Mouse (Mus musculus): ENCODE results near the gene Gxylt2. TPM values are rescaled to one million over a fixed set of nuclear protein-coding genes. Genes with fewer than 3 reads are reported as not detected.

Gene Gxylt2
- polyA plus RNA-seq, 1 experiment from 2014 or later, result 0.89 TPM

DNA sequence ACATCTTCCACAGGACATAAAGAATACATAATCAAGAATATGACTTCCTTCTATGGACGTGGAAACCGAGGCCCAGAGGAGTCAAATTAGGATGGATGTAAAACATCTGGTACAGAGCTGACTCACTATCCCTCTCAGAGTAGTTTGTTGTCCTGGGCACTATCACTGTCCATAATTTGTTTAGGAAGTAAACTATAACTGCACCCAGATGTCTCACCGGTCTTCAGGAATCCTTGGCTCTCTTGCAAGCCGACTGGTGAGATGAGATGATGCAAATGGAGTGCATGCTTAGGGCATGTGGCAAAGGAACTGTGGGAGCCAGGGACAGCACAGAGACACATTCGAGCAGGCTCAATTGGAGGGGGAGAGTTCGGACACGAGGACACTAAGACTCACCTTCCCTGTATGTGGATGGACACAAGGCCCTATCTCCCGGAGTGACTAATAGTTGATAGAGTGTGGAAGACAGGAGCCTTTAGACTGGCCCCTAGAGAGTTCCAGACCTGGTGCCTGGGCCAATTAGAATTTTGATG lies 10.8 kb downstream of the Gxylt2 start:
- H3K4me1 ChIP-seq (replicated peaks; ENCODE audit: control insufficient read depth, insufficient read depth), result no peaks in the 10 kb centered on the region
- H3K4me3 ChIP-seq (ENCODE audit: low read depth, low read length), result no peak overlapping the region
- H3K27me3 ChIP-seq (ENCODE audit: control insufficient read depth, insufficient read depth, low read length), result no peaks in the 10 kb centered on the region
- H3K9ac ChIP-seq (ENCODE audit: low read length), result no peak overlapping the region
- 74% methylated on average over 8 of the region's 8 CpGs for WGBS
- no peak overlapping the region for H3K27ac ChIP-seq (replicated peaks)
- ATAC-seq (ENCODE audit: low FRiP score, low TSS enrichment), result no peak
- no peaks in the 10 kb centered on the region for H3K36me3 ChIP-seq (ENCODE audit: control insufficient read depth, insufficient read depth, low read length)
- no peak for DNase-seq (ENCODE audit: low spot score)
- no peaks in the 10 kb centered on the region for H3K9me3 ChIP-seq (ENCODE audit: control insufficient read depth, low read length)
- TF ChIP-seq EP300 (optimal IDR thresholded peaks at IDR 0.05), result no peak
- no peak for TF ChIP-seq CTCF (IDR thresholded peaks at IDR 0.05; ENCODE audit: low read depth)
- H3K4me2 ChIP-seq (replicated peaks; ENCODE audit: low read depth), result no peak overlapping the region

GRCm38 (mm10) chr6:100716152-100716551 lies 11.6 kb downstream of the Gxylt2 start:
- Histone ChIP-seq H3K4me2 (replicated peaks; ENCODE audit: low read depth) (no peak overlapping the region), H3K27me3 (ENCODE audit: control insufficient read depth, insufficient read depth, low read length) (no peaks in the 10 kb centered on the region), H3K4me3 (ENCODE audit: low read depth, low read length) (no peak overlapping the region), H3K27ac (replicated peaks) (no peak overlapping the region), H3K36me3 (ENCODE audit: control insufficient read depth, insufficient read depth, low read length) (no peaks in the 10 kb centered on the region), H3K9ac (ENCODE audit: low read length) (no peak overlapping the region), H3K4me1 (replicated peaks; ENCODE audit: control insufficient read depth, insufficient read depth) (no peaks in the 10 kb centered on the region), H3K9me3 (ENCODE audit: control insufficient read depth, low read length) (no peaks in the 10 kb centered on the region)
- ATAC-seq (ENCODE audit: low FRiP score, low TSS enrichment) (no peak), DNase-seq (ENCODE audit: low spot score) (no peak)
- 48% methylated on average over 7 of the region's 7 CpGs for WGBS
- TF ChIP-seq CTCF (IDR thresholded peaks at IDR 0.05; ENCODE audit: low read depth) (no peak), EP300 (optimal IDR thresholded peaks at IDR 0.05) (no peak)

DNA sequence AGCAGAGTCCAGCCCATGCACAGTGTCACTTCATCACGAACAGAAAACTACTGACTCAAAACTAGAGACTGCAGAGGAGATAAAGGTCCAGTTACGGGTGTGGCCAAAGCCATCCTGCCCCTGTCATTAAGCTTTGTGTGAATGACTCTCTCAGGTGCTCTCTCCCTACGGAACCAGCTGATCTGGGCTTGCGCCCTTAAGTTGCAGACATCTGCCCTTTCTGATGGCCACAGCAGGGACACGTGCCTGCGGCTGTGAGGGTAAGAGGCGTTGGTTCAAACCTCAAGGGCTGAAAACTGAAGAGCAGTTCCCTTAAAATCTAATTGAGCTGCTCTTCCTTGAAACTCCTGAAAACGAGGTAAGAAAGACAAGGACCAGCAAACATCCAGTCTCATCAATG lies 12.3 kb downstream of the Gxylt2 start:
- no peak for ATAC-seq (ENCODE audit: low FRiP score, low TSS enrichment)
- WGBS, result 69% methylated on average over 8 of the region's 8 CpGs
- Histone ChIP-seq H3K4me3 (ENCODE audit: low read depth, low read length) (no peak overlapping the region), H3K36me3 (ENCODE audit: control insufficient read depth, insufficient read depth, low read length) (no peaks in the 10 kb centered on the region), H3K27me3 (ENCODE audit: control insufficient read depth, insufficient read depth, low read length) (no peaks in the 10 kb centered on the region), H3K27ac (replicated peaks) (no peak overlapping the region), H3K9me3 (ENCODE audit: control insufficient read depth, low read length) (no peaks in the 10 kb centered on the region), H3K4me1 (replicated peaks; ENCODE audit: control insufficient read depth, insufficient read depth) (no peaks in the 10 kb centered on the region), H3K9ac (ENCODE audit: low read length) (no peak overlapping the region), H3K4me2 (replicated peaks; ENCODE audit: low read depth) (no peak overlapping the region)
- TF ChIP-seq EP300 (optimal IDR thresholded peaks at IDR 0.05) (no peak), CTCF (IDR thresholded peaks at IDR 0.05; ENCODE audit: low read depth) (no peak)
- DNase-seq (ENCODE audit: low spot score), result no peak

DNA sequence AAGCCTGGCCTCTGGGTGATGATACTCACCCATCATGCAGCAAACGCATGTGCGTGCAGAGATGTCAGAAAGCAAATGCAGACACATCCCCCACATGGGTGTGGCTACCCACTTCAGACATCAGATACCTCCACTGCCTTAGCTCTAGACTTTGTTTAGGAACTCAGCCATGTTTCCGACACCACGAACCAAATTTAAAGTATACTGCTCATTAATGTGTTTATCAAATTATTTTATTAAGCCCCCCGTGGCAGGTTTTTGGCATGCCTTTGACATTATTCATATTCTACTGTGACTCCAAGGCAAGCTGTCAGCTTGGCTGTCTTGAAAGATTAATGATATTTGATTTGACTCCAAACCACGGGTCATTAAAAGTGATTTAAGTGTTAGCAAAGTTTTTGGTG lies 15.6 kb downstream of the Gxylt2 start:
- no peaks in the 10 kb centered on the region for H3K9me3 ChIP-seq (ENCODE audit: control insufficient read depth, low read length)
- DNase-seq (ENCODE audit: low spot score), result no peak
- no peaks in the 10 kb centered on the region for H3K27me3 ChIP-seq (ENCODE audit: control insufficient read depth, insufficient read depth, low read length)
- H3K27ac ChIP-seq (replicated peaks), result no peak overlapping the region
- H3K4me2 ChIP-seq (replicated peaks; ENCODE audit: low read depth), result no peak overlapping the region
- H3K36me3 ChIP-seq (ENCODE audit: control insufficient read depth, insufficient read depth, low read length), result no peaks in the 10 kb centered on the region
- ATAC-seq (ENCODE audit: low FRiP score, low TSS enrichment), result no peak
- H3K4me1 ChIP-seq (replicated peaks; ENCODE audit: control insufficient read depth, insufficient read depth), result no peaks in the 10 kb centered on the region
- no peak overlapping the region for H3K4me3 ChIP-seq (ENCODE audit: low read depth, low read length)
- no peak for TF ChIP-seq CTCF (IDR thresholded peaks at IDR 0.05; ENCODE audit: low read depth)
- no peak for TF ChIP-seq EP300 (optimal IDR thresholded peaks at IDR 0.05)
- no peak overlapping the region for H3K9ac ChIP-seq (ENCODE audit: low read length)
- WGBS, result 27% methylated on average over 6 of the region's 6 CpGs

DNA sequence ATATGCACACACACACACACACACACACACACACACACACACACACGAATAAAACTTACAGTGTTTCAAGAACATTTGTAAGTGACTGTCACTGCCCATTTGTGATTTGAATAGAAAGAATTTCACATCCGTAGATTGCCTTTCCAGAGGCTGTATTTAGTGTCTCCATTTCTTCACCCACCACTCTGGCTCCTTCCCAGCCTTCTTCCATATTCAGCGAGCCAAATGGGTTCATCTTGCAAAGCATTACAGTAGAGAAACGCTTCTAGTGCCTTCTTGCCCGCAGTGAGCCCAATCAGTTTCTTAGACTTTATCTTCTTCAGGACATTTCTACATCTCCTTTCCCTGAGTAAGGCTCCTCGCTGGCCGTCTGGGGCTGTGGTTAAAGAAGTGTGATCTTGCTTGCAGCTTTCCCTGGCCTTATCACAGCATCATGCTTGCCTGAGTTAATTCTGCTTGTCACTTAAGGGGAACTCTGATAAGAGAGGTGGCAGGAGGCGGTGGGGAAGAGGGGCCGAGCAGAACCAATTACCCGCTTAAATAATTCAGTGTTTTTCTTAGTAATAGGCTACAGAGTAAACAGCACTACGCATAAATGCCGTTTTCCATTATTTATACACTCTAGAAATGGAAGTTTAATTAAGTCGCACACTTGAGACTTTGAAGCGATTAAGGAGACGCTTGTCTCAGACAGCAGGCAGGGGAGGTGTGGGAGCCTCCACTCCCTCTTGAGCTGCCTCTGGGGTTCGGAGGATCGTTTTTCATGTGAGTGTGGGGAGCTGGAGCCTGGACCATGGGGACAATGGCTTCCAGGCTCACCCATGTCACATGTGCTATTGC lies 16.6 kb downstream of the Gxylt2 start:
- no peak overlapping the region for H3K9ac ChIP-seq (ENCODE audit: low read length)
- ATAC-seq (ENCODE audit: low FRiP score, low TSS enrichment) (no peak), DNase-seq (ENCODE audit: low spot score) (no peak)
- H3K36me3 ChIP-seq (ENCODE audit: control insufficient read depth, insufficient read depth, low read length), result no peaks in the 10 kb centered on the region
- H3K4me2 ChIP-seq (replicated peaks; ENCODE audit: low read depth), result no peak overlapping the region
- 32% methylated on average over 17 of the region's 17 CpGs for WGBS
- H3K27me3 ChIP-seq (ENCODE audit: control insufficient read depth, insufficient read depth, low read length), result no peaks in the 10 kb centered on the region
- H3K27ac ChIP-seq (replicated peaks), result no peak overlapping the region
- TF ChIP-seq EP300 (optimal IDR thresholded peaks at IDR 0.05) (no peak), CTCF (IDR thresholded peaks at IDR 0.05; ENCODE audit: low read depth) (no peak)
- no peaks in the 10 kb centered on the region for H3K4me1 ChIP-seq (replicated peaks; ENCODE audit: control insufficient read depth, insufficient read depth)
- H3K4me3 ChIP-seq (ENCODE audit: low read depth, low read length), result no peak overlapping the region
- no peaks in the 10 kb centered on the region for H3K9me3 ChIP-seq (ENCODE audit: control insufficient read depth, low read length)

GRCm38 (mm10) chr6:100731996-100732375 lies 27.5 kb downstream of the Gxylt2 start:
- no peak for ATAC-seq (ENCODE audit: low FRiP score, low TSS enrichment)
- Histone ChIP-seq H3K9ac (ENCODE audit: low read length) (no peak overlapping the region), H3K9me3 (ENCODE audit: control insufficient read depth, low read length) (no peaks in the 10 kb centered on the region), H3K27ac (replicated peaks) (no peak overlapping the region), H3K4me3 (ENCODE audit: low read depth, low read length) (no peak overlapping the region), H3K4me1 (replicated peaks; ENCODE audit: control insufficient read depth, insufficient read depth) (0 out of 2 replicates have a peak, but pooled peaks cover 2% of the 10 kb centered on the region), H3K4me2 (replicated peaks; ENCODE audit: low read depth) (peak overlapping the region; percentile 35), H3K27me3 (ENCODE audit: control insufficient read depth, insufficient read depth, low read length) (no peaks in the 10 kb centered on the region), H3K36me3 (ENCODE audit: control insufficient read depth, insufficient read depth, low read length) (no peaks in the 10 kb centered on the region)
- TF ChIP-seq CTCF (IDR thresholded peaks at IDR 0.05; ENCODE audit: low read depth) (peak; percentile 16; the same call in 1 of the 2 replicates), EP300 (optimal IDR thresholded peaks at IDR 0.05) (no peak)
- 14% methylated on average over 9 of the region's 9 CpGs for WGBS
- DNase-seq (ENCODE audit: low spot score), result peak; percentile 42

All from stomach, postnatal 0 days (tissue).